Mouse (Mus musculus) monocyte, adult 5-6 weeks (primary cell): ENCODE measurements at regions not wholly inside any gene's neighbourhood (a gene's known extent, or its start where the extent isn't known, plus 50 kb on each side); places are given as distances from the start of the nearest gene placed in this dataset.
A peak's percentile ranks its signal among the peaks of the same experiment; 100 is the strongest.

ENCODE experiments used
- ATAC-seq: fragments of 153-309, 156-312 bp; replicated peaks from 2 replicates; pipeline ENCODE4 v1.8.0; 2017; ENCODE audit warnings: mild to moderate bottlenecking; ENCODE audit not compliant: low TSS enrichment, insufficient number of reproducible peaks, severe bottlenecking, poor library complexity, low FRiP score

DNA sequence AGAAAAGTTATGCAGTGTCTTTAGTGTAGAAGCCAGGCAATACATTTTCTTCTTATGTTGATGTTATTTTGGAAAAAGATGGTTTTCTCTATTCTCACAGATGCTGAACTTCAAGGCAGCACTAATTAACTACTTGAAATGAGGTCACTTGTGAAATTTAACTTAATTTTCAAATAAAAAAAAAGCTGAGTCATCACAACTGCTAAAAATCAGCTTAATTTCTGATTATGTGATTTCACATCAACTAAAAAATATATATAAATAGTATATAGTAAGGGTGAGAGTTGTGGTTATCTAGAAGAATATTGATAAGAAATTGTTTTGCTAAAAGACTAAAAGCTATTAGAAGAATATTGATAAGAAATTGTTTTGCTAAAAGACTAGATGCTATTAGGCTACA, 1326.0 kb upstream of the Gm7489 start:
- ATAC-seq = no peak

DNA sequence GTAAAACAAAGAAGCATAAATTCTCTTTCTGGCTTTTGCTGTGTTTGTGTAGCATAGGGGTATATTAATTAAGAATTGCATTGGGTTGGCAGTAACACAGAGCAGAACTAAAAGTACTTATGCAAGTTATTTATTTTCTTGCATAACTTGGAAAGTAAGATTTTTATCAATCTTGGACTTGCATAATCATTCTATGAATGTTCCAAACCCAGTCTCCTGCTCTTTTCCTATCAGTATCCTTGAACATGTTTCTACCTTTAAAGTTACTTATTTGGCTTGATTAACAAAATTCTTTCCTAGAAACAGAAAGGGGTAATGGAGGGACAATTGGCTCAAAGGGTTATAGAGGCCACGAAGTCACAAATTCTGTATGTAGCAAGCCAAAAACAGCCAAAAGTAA, 1320.6 kb upstream of the Gm7489 start:
- ATAC-seq = no peak

DNA sequence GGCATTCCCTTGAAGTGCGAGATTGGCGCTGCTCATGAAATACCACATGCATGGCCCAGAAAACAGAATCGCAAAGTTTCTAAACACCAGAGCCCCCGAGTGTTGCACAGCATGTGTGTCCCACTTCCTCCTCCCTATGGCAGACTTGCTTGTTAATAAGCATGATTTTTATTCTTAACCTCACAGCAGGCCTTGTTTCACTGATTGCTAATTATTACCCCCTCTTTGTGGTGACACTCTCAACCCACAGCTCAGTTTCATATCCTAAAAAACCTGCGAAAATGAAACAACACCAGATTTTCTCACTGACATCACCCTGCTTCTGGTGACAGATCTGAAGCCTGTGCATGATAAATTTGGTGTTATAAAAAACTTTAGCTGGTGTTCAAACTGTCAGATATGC, 1319.3 kb upstream of the Gm7489 start:
- ATAC-seq = peak; percentile 92

DNA sequence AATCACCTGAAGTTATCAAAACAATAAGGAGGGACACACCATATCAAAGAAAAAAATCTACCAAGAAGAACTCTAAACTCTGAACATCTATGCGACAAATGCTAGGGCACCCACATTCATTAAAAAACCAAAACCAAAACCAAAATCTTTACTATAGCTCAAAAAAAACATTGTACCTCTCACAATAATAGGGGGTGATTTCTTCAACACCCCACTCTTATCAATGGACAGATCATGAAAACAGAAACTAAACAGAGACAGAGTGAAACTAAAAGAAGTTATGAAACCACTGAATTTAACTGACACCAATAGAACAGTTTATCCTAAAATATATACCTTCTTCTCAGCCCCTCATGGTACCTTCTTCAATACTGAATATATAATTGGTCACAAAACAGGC, 1314.5 kb upstream of the Gm7489 start:
- ATAC-seq = no peak

DNA sequence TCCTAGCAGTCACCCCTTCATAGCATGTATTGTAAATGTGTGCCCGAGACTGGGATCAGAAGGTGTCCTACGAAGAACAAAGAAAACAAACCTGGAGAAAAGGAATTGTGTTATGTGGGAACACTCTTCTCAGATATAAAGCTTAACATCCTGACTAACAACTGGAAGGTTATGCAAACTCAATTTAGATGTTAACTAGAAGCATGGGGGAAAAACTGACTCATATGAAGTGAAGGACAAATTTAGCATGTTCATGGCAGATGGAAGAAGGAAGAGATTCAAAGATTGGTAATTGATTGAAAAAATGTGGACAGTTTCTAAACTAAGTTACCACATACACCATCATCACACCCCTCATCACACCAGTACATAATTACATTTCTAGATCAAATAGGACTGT, 1307.1 kb upstream of the Gm7489 start:
- no peak for ATAC-seq

DNA sequence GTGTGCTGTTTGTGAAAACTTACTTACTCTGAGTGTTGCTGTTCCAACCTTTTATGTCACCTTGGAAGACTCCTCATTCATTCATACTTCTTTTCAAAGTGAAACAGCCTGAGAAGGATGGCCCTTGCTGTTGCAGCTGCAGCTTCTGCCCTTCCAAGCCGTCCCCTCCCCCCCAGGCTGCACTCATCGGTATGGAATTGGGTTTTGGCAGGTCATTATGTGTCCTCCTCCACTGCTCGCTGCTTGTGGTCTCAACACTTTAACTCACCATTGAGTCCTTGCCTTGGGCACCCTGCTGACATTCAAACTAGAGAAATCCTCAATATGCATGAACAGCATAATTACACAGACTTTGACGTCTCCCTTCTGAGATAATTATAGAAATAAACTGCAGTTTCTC, 1295.3 kb upstream of the Gm7489 start:
- no peak for ATAC-seq

DNA sequence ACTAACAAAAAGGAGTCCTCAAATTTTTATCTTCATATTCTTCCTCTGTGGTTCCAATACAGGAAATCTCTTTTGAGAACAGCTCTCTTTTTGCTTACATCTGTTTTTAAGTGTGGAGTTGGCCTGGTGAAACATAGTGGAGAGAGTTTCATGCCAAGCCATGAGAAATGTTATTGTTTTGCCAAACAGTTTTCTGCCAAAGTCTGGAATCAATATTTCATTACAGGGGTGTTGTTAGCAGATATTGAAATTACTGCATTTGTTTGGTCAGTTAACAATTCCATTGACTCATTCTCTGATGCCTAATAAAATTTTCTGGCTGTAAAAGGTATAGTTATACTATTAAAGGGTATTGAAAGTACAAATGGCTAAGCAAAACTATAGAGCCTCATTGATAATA, 1285.2 kb upstream of the Gm7489 start:
- ATAC-seq = no peak

DNA sequence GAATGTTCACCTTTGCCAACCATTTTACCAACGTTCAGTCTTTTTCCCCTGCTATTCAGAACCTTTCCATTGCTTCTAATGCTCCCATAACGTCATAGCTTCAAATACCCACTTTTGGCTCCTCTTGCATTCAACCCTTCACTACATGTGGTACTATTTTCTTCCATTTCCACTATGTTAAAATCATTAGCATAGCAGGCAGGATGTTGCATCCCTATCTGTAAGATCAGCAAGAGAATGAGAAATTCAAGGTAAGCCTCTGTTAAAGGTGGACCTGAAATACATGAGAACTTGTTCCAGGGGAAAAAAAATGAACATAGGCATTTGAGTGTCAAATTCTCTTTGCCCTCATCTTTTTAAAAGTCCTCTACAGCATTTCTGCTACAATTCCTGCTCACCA, 1284.7 kb upstream of the Gm7489 start:
- no peak for ATAC-seq

DNA sequence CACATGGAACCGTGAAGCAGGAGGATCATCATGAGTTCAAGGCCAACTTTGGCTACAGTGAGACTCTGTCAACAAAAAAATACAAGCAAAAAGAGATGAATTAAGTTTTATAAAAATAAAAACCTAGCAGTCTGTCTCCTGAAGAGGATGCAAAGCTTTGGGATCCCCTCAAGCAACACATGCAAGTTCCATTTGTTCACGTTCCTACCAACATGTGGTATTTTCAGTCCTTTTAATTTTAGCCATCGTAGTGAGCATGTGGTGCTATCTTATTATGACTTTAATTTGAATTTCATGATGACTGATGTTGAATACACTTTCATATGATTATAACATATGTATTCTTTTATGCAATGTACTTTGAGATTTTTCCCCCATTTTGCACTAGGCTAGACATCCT, 1244.9 kb upstream of the Gm7489 start:
- no peak for ATAC-seq

DNA sequence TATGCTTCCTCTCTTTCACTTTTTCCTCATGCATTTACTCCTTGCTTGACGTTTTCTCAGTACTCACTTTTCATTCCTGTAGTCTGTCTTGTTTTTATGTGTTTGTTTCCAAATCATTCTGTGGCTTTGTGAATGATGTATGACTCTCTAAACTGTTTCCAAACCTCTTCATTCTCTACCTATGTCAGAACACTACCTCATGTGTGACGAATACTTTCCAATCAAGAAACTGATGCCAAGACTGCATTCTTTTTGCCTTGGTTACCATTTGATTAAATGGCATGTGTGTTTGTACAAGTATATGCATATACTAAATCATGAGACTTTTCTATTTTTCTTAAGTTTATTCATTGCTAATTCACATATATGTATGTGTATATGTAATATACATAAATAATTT, 1238.7 kb upstream of the Gm7489 start:
- ATAC-seq = no peak

DNA sequence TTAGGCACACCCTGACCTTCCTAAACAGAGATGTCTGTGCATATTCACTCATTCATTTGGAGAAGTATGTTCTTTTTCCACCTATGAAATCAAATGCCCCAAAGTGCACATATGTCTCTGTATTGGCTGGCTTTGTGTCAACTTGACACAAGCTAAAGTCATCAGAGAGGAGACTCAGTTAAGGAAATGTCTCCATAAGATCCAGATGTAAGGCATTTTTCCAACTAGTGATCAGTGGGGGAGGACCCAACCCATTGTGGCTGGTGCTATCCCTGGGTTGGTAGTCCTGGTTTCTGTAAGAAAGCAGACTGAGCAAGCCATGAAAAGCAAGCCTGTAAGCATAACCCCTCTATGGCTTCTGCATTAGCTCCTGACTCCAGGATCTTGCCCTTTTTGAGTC, 1226.8 kb upstream of the Gm7489 start:
- 0 out of 2 replicates have a peak, but pooled peaks have one; percentile 9 for ATAC-seq
